Mouse (Mus musculus) liver, embryonic 14.5 days (tissue): ENCODE data around the gene Kpna2.

Experiments used
- CTCF ChIP-seq: IDR thresholded peaks from 2 replicates; pipeline ENCODE4 v1.5.1; 2016; ENCODE audit warnings: antibody characterized with exemption, low read depth, control low read depth
- EP300 ChIP-seq: IDR thresholded peaks from 2 replicates; pipeline ENCODE4 v1.6.1; 2016; ENCODE audit warnings: antibody characterized with exemption, low read depth

DNA sequence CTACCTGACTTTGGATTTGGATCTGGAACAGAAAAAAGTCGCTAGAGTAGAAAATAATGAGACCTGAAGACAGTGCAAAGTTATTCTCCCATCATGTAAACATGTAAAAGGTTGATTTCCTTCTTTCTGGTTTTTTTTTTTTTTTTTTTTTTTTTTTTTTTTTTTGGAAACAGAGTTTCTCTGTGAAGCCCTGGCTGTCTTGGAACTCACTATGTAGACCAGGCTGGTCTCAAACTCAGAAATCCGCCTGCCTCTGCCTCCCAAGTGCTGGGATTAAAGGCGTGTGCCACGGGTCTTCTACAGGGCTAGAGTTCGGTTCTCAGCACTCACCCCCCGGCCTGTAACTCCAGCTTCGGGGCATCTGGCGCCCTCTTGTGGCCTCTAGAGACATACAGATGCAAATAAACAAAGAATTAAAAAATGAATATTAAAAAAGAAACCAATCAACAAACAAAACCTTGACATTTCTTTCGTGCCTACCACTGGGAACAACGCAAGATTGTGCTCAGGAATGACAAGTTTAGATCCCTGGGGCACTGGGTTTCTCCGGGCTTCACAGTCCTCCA is 14.8 kb upstream of the Kpna2 start:
- peak; percentile 55 for TF ChIP-seq CTCF
- TF ChIP-seq EP300 = no peak
